ENCODE assay signal across 12 mouse cellular contexts in the genomic region with DNA sequence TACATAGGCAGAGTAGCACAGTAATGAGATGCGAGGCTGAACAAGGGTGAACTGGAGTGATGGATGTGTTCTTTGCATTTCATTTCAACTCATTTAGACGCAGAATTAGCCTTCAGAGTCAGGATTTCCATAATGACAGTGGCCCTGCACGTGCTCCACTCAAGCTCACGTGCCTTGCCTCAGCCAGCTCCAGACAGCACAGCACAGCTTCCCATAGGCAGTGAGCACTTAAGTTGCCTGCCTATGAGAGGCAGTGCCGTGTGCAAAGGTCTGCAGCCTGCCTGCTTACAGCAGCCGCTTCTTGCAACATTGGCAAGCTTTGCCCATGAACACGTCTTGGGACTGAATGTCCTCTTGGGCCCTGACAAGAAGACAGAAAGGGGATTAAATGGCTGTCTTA. TPM values are rescaled to one million over a fixed set of nuclear protein-coding genes. Genes with fewer than 3 reads are reported as not detected.
DNase-seq lines count a peak whose midpoint lies in the region; ATAC-seq and TF ChIP-seq lines count a peak whose summit lies in the region.
"Had no signal": no experiment of that assay in that cellular context is flagged by ENCODE, and none has a peak within 500 bp of the region (broad histone marks: within the 10 kb centered on the region; RNA-seq: fewer than 3 reads in every experiment).

No protein-coding gene starts in this region.

- H3K79me2 ChIP-seq in CH12.LX (replicated peaks; ENCODE audit: control insufficient read depth, extremely low read depth, insufficient read depth, poor library complexity, severe bottlenecking): no peaks in the 10 kb centered on the region

- no peak overlapping the region for H3K9ac ChIP-seq in embryonic facial prominence, embryonic 11.5 days (replicated peaks; ENCODE audit: low read length)
- H3K9ac ChIP-seq in CH12.LX (ENCODE audit: insufficient read depth, low read depth): no peak overlapping the region
- H3K9ac ChIP-seq in forebrain, embryonic 15.5 days (replicated peaks): no peak overlapping the region
- no peak overlapping the region for H3K9ac ChIP-seq in midbrain, embryonic 12.5 days (replicated peaks)
- no peak overlapping the region for H3K9ac ChIP-seq in heart, embryonic 12.5 days
- H3K9ac ChIP-seq: liver, embryonic 13.5 days had no signal

- H3K4me2 ChIP-seq in embryonic facial prominence, embryonic 11.5 days (ENCODE audit: low read depth, low read length): no peak overlapping the region
- H3K4me2 ChIP-seq in CH12.LX (ENCODE audit: insufficient read depth, low read depth, poor library complexity, severe bottlenecking): no peak overlapping the region
- H3K4me2 ChIP-seq in forebrain, embryonic 15.5 days (replicated peaks): no peak overlapping the region
- H3K4me2 ChIP-seq in midbrain, embryonic 12.5 days (replicated peaks): no peak overlapping the region
- no peak overlapping the region for H3K4me2 ChIP-seq in heart, embryonic 12.5 days
- H3K4me2 ChIP-seq: heart, embryonic 11.5 days; liver, embryonic 13.5 days had no signal

- dilution Hi-C loops in CH12.LX (cut with MboI; ENCODE audit: extremely low pct_ligation_motif_present, extremely low pct_unique_long_range_greater_than_20kb, low sequenced_read_pairs): no loop called here

- no peaks in the 10 kb centered on the region for H3K4me1 ChIP-seq in embryonic facial prominence, embryonic 11.5 days (ENCODE audit: control insufficient read depth, insufficient read depth, low read length)
- H3K4me1 ChIP-seq in embryonic facial prominence, embryonic 10.5 days: peaks cover 19% of the 10 kb centered on the region
- peaks cover 40 to 77% of the 10 kb centered on the region in 2 experiments for H3K4me1 ChIP-seq in CH12.LX (ENCODE audit: control insufficient read depth in 1 of 2, insufficient read depth in 2 of 2)
- H3K4me1 ChIP-seq in forebrain, embryonic 15.5 days: 0 out of 2 replicates have a peak, but pooled peaks cover 4% of the 10 kb centered on the region
- H3K4me1 ChIP-seq in midbrain, embryonic 12.5 days: peaks cover 6% of the 10 kb centered on the region; the same call in 1 of the 2 replicates
- peaks cover 11% of the 10 kb centered on the region for H3K4me1 ChIP-seq in heart, embryonic 12.5 days (replicated peaks)

- H3K4me3 ChIP-seq in embryonic facial prominence, embryonic 11.5 days (ENCODE audit: low read depth, low read length): no peak overlapping the region
- no peak overlapping the region for H3K4me3 ChIP-seq in embryonic facial prominence, embryonic 10.5 days
- H3K4me3 ChIP-seq in CH12.LX (replicated peaks in 1 of 3; ENCODE audit: low read depth in 2 of 3, low read length in 2 of 3, poor library complexity in 1 of 3): no peak overlapping the region
- no peak overlapping the region for H3K4me3 ChIP-seq in forebrain, embryonic 15.5 days
- no peak overlapping the region for H3K4me3 ChIP-seq in midbrain, embryonic 12.5 days
- H3K4me3 ChIP-seq in heart, embryonic 12.5 days: no peak overlapping the region
- H3K4me3 ChIP-seq: gastrocnemius, adult 2 months; liver, embryonic 13.5 days had no signal

- no peaks in the 10 kb centered on the region for H3K27me3 ChIP-seq in embryonic facial prominence, embryonic 11.5 days (ENCODE audit: control insufficient read depth, insufficient read depth, low read length)
- no peaks in the 10 kb centered on the region for H3K27me3 ChIP-seq in embryonic facial prominence, embryonic 10.5 days (replicated peaks; ENCODE audit: low read depth, poor library complexity, severe bottlenecking)
- H3K27me3 ChIP-seq in CH12.LX (replicated peaks): no peaks in the 10 kb centered on the region
- H3K27me3 ChIP-seq in forebrain, embryonic 15.5 days: no peaks in the 10 kb centered on the region
- H3K27me3 ChIP-seq in midbrain, embryonic 12.5 days: no peaks in the 10 kb centered on the region
- H3K27me3 ChIP-seq in heart, embryonic 12.5 days (replicated peaks): no peaks in the 10 kb centered on the region
- H3K27me3 ChIP-seq: liver, embryonic 13.5 days had no signal

- in situ Hi-C loops in CH12.LX (cut with MboI; ENCODE audit: low pct_ligation_motif_present, low pct_unique_long_range_greater_than_20kb, low sequenced_read_pairs): no loop called here

- TF ChIP-seq CTCF in CH12.LX (conservative IDR thresholded peaks at IDR 0.05 in 1 of 2, IDR thresholded peaks at IDR 0.05 in 1 of 2; ENCODE audit: low read depth in 2 of 2, low read length in 2 of 2): no peak

- no peaks in the 10 kb centered on the region for H3K36me3 ChIP-seq in embryonic facial prominence, embryonic 11.5 days (replicated peaks; ENCODE audit: control insufficient read depth, insufficient read depth, low read depth, low read length)
- no peaks in the 10 kb centered on the region for H3K36me3 ChIP-seq in embryonic facial prominence, embryonic 10.5 days (replicated peaks)
- H3K36me3 ChIP-seq in CH12.LX (replicated peaks in 1 of 2; ENCODE audit: control insufficient read depth in 1 of 2, insufficient read depth in 1 of 2, low read length in 1 of 2): no peaks in the 10 kb centered on the region
- no peaks in the 10 kb centered on the region for H3K36me3 ChIP-seq in forebrain, embryonic 15.5 days
- H3K36me3 ChIP-seq in midbrain, embryonic 12.5 days: no peaks in the 10 kb centered on the region
- H3K36me3 ChIP-seq in heart, embryonic 12.5 days: no peaks in the 10 kb centered on the region
- H3K36me3 ChIP-seq: liver, embryonic 13.5 days had no signal

- 75% methylated on average over 7 of the region's 7 CpGs for WGBS in embryonic facial prominence, embryonic 11.5 days
- 81% methylated on average over 7 of the region's 7 CpGs for WGBS in embryonic facial prominence, embryonic 10.5 days
- WGBS in forebrain, embryonic 15.5 days: 34% methylated on average over 7 of the region's 7 CpGs
- 40% methylated on average over 7 of the region's 7 CpGs for WGBS in midbrain, embryonic 12.5 days
- WGBS in heart, embryonic 12.5 days: 76% methylated on average over 7 of the region's 7 CpGs

- no peak for TF ChIP-seq RAD21 in CH12.LX (IDR thresholded peaks at IDR 0.05; ENCODE audit: low read depth, low read length)

- DNase-seq in embryonic facial prominence, embryonic 11.5 days (ENCODE audit: low spot score): peak; percentile 15
- no peak for DNase-seq in embryonic facial prominence, embryonic 10.5 days (ENCODE audit: low spot score)
- no peak for DNase-seq in CH12.LX (ENCODE audit: extremely low read depth)
- no peak for DNase-seq in cerebellum, adult 9-10 months
- DNase-seq: cerebellum, postnatal 25 days; gastrocnemius, adult 2 months; liver, embryonic 13.5 days had no signal

- TF ChIP-seq POLR2A in CH12.LX (IDR thresholded peaks at IDR 0.05; ENCODE audit: low read depth, low read length): no peak

- no peak overlapping the region for H3K27ac ChIP-seq in embryonic facial prominence, embryonic 11.5 days (replicated peaks; ENCODE audit: low read depth, low read length)
- no peak overlapping the region for H3K27ac ChIP-seq in embryonic facial prominence, embryonic 10.5 days (replicated peaks)
- no peak overlapping the region for H3K27ac ChIP-seq in CH12.LX (ENCODE audit: insufficient read depth, low read depth)
- 0 out of 2 replicates have a peak overlapping the region, but pooled peaks have one; percentile 57 for H3K27ac ChIP-seq in forebrain, embryonic 15.5 days (replicated peaks)
- H3K27ac ChIP-seq in midbrain, embryonic 12.5 days (replicated peaks): no peak overlapping the region
- no peak overlapping the region for H3K27ac ChIP-seq in heart, embryonic 12.5 days (ENCODE audit: poor library complexity, severe bottlenecking)
- H3K27ac ChIP-seq: gastrocnemius, adult 2 months had no signal

- TF ChIP-seq EP300 in CH12.LX (IDR thresholded peaks at IDR 0.05; ENCODE audit: low read length): no peak

- no peaks in the 10 kb centered on the region for H3K9me3 ChIP-seq in embryonic facial prominence, embryonic 11.5 days (replicated peaks; ENCODE audit: control insufficient read depth, low read length)
- H3K9me3 ChIP-seq in embryonic facial prominence, embryonic 10.5 days: no peaks in the 10 kb centered on the region
- no peaks in the 10 kb centered on the region for H3K9me3 ChIP-seq in CH12.LX (replicated peaks; ENCODE audit: low read length)
- no peaks in the 10 kb centered on the region for H3K9me3 ChIP-seq in forebrain, embryonic 15.5 days
- no peaks in the 10 kb centered on the region for H3K9me3 ChIP-seq in midbrain, embryonic 12.5 days
- no peaks in the 10 kb centered on the region for H3K9me3 ChIP-seq in heart, embryonic 12.5 days (replicated peaks)
- H3K9me3 ChIP-seq: liver, embryonic 13.5 days had no signal

- no peak; the same call in 1 of the 2 replicates for ATAC-seq in embryonic facial prominence, embryonic 11.5 days (replicated peaks; ENCODE audit: insufficient number of reproducible peaks, low FRiP score, low TSS enrichment, low read depth)
- peak; percentile 94 for ATAC-seq in forebrain, embryonic 15.5 days (replicated peaks)
- peak; percentile 94 for ATAC-seq in midbrain, embryonic 12.5 days (ENCODE audit: low FRiP score, low read depth)
- no peak for ATAC-seq in CD4-positive, CD25-positive, alpha-beta regulatory T cell, adult 4 months
- ATAC-seq in heart, embryonic 12.5 days (ENCODE audit: insufficient number of reproducible peaks, low FRiP score): no peak

TF ChIP-seq in CH12.LX, 34 proteins besides CTCF, POLR2A, EP300 and RAD21:
- TF ChIP-seq MEF2A (IDR thresholded peaks at IDR 0.05; ENCODE audit: borderline replicate concordance, low read depth, low read length) (no peak), BHLHE40 (IDR thresholded peaks at IDR 0.05; ENCODE audit: low read depth, low read length) (peak; percentile 61)
TF ChIP-seq in CH12.LX: peak in this region for 1.

RNA-seq across cellular contexts. Expression of a gene that starts 54.0 kb away (rescaled TPM):
- 5.8 and 7.1 TPM in 2 replicates for polyA plus RNA-seq in embryonic facial prominence, embryonic 11.5 days (2014; fragmentation: Nextera tagmentation; extraction: Ambion mirVana)
- polyA plus RNA-seq in embryonic facial prominence, embryonic 10.5 days (2016; fragmentation: Nextera tagmentation; extraction: Ambion mirVana): 2.7 and 3.2 TPM in 2 replicates
- total RNA-seq in CH12.LX (2012; rRNA removed) (10.6 and 13.8 TPM in 2 replicates), CH12.LX (2014; rRNA removed) (20.1 and 21.4 TPM in 2 replicates)
- 23.5 and 23.9 TPM in 2 replicates for polyA plus RNA-seq in CH12.LX (2012; ENCODE audit: insufficient read length, low read depth)
- 15.9 and 16.4 TPM in 2 replicates for polyA plus RNA-seq in forebrain, embryonic 15.5 days (2015; fragmentation: Nextera tagmentation; extraction: Ambion mirVana)
- 14.6 and 15.5 TPM in 2 replicates for polyA plus RNA-seq in midbrain, embryonic 12.5 days (2016; fragmentation: Nextera tagmentation; extraction: Ambion mirVana)
- 1 to 10 TPM; 5.8 to 7.2 TPM for polyA plus RNA-seq in CD4-positive, CD25-positive, alpha-beta regulatory T cell, adult 4 months (2017; shearing (Covaris generic))
- polyA plus RNA-seq in heart, embryonic 12.5 days (2016; fragmentation: Nextera tagmentation; extraction: Ambion mirVana): 13.6 and 16.0 TPM in 2 replicates

Comparison
In these comparisons a context has a peak if more than half of its experiments do, and no peak if none do; other contexts are left out.
1. ATAC-seq: peak in forebrain, embryonic 15.5 days (single experiment) and midbrain, embryonic 12.5 days (single experiment); none in embryonic facial prominence, embryonic 11.5 days (single experiment), CD4-positive, CD25-positive, alpha-beta regulatory T cell, adult 4 months (single experiment) and heart, embryonic 12.5 days (single experiment).